Mouse (Mus musculus) left cerebral cortex, postnatal 14 days (tissue): ENCODE results near the gene Ttpal. TPM values are rescaled to one million over a fixed set of nuclear protein-coding genes. Genes with fewer than 3 reads are reported as not detected.
"Not testable (repeated sequence)": the region's sequence is repeated elsewhere in the genome, so short reads cannot be mapped to it uniquely, and the experiment has no call there.

ENCODE experiments used
- DNase-seq, 2 experiments: peaks; one replicate each; pipeline ENCODE4 v3.0.0; 2021 to 2022; ENCODE audit warnings: low spot score in 2 of 2, mixed read lengths in 1 of 2
- intact Hi-C: fragments of 180-260 bp; cut with DNase I; formaldehyde crosslinking; loops from one replicate; pipeline ENCODE4 v1.15.1; 2025
- total RNA-seq, 2 experiments: library from RNA; stranded (reverse); gene quantifications; 2 replicates each; pipeline ENCODE4 v1.2.3; 2021

Ttpal gene
- total RNA-seq, 2 experiments from 2014 or later = 66.7 to 70.6 TPM

DNA sequence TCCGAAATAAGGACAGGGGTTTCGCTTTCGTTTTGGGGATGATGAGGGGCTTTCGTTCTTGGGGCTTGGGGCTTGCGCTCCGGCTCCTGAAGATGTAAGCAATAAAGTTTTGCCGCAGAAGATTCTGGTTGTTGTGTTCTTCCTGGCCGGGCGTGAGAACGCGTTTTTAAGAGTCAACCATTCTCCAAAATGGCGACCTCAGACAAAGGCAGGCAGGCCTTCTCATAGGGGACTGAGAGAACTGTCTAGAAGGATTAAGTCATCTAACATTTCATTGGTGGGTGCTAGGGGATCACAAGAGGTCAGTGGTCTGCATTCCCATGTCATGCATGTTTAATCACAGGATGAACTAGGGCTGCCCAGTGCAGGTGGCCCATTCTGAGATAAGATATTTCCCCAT is 53.6 kb downstream of the Ttpal start:
- DNase-seq = not testable (repeated sequence)
- intact Hi-C loops = loop anchor here (5.0 kb wide), 1 partner anchor 42 kb away; no protein-coding TSS in a partner anchor

DNA sequence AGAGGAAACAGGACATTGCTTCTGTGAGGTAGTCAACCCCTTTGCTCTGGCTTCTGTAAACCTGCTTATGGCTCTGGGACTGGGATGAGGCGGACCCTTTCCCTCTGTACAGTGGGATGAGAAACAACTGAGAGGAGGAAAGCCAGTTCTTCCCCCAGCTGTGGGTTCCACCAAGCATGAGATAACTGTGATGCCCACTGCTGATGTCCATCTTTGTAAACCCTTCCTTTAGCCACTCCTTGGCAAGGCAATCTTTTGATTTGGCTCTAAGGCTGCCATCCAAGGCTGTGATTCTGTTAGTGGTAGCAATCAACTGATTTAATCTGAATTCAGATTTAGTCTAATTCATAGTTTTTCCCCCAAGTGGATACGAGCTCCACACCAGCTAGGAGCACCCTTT is 55.4 kb downstream of the Ttpal start:
- intact Hi-C loops = loop anchor here (5.0 kb wide), 1 partner anchor 40 kb away; no protein-coding TSS in a partner anchor

DNA sequence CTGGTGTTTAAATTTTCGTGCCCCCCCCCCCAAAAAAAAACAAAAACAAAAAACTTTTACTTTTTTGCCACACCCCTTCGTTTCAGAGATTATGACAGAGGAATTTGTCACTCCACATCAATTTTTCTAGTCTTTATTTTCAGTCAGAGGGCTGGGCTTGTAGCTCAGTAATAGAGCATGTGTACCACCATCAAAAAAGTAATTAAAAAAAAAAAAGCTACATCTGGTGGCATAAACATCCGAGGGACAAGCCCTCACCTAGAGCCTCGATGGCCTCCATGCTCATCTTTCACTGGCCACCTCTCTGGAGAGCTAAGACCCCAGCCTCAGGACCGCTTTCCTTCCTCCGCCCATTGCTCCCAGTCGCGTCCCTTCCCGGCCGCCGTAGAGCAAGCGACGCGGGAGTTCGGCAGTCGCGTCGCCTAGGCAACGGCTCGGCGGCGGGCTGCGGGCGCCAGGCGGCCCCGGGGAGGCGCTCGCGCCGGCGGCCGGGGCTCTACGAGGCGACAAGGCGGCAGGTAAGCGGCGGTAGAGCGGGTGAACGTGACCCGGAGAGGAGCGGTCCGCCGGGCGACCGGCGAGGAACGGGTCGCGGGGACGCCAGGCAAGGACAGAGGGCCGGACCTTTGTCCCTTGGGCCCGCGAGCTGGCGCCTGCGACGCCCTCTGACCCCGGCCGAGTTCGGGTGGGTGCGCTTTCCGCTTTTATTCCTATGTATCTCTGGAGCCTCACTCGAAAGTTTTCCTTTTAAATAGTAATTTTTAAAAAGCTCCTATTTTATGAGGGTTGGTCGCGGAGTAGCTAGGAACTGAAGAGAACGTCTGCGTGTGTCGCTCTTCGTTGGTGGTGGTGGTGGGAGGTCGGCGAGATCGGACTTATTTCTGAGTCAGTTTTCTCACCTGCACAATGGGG is 56.1 kb downstream of the Ttpal start, which contains the start of gene Pkig:
Pkig (plus strand) TSS at position 412 of the 912 bp plus-strand sequence.
- peak; percentile 74 to 88 for DNase-seq
- intact Hi-C loops = loop anchor here (2.0 to 5.0 kb wide), 2 partner anchors 39 to 61 kb away; no protein-coding TSS in a partner anchor

More for the DNA sequence above, 55.4 kb downstream of the Ttpal start:
- no peak for DNase-seq

DNA sequence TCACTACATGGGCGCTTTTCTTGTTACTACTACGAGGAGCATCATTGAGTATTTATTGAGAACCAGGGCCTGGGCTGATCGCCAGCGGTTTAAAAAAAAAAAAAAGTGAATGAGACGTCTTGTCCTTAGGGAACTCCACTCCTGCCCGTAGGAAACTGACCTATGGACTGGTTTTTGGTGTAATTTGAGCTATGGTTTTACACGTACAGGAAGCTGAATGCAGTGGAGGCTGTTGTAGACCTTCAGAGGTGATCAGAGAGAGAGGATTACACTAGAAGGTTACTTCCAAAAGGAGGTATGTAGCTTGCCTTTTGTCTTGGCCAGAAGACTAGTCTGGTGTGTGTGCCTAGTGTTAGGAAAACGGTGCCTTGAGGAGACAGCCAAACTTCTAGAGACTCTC is 56.8 kb downstream of the Ttpal start:
- intact Hi-C loops = loop anchor here (2.0 to 5.0 kb wide), 2 partner anchors 38 to 60 kb away; no protein-coding TSS in a partner anchor
- no peak for DNase-seq

DNA sequence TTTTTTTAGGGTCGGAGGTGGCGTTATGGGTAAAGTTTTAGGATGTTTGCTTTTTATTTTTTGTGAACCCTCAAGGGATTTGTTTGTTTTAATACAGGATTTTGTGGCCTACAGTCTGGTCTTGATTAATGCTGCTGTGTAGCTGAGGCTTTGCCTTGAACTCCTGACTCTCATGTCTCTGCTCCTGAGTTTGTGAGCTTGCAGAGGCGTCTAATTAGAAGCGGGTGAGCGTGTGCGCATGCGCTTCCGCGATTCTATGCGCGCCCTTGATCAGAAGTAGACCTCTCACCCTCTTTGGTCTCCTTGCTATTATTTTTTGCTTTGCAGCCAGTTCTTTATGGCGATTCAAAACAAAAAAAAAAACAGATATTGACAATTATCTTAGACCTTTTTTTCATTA is 57.3 kb downstream of the Ttpal start:
- intact Hi-C loops = loop anchor here (2.0 to 5.0 kb wide), 2 partner anchors 38 to 59 kb away; no protein-coding TSS in a partner anchor
- DNase-seq = no peak

DNA sequence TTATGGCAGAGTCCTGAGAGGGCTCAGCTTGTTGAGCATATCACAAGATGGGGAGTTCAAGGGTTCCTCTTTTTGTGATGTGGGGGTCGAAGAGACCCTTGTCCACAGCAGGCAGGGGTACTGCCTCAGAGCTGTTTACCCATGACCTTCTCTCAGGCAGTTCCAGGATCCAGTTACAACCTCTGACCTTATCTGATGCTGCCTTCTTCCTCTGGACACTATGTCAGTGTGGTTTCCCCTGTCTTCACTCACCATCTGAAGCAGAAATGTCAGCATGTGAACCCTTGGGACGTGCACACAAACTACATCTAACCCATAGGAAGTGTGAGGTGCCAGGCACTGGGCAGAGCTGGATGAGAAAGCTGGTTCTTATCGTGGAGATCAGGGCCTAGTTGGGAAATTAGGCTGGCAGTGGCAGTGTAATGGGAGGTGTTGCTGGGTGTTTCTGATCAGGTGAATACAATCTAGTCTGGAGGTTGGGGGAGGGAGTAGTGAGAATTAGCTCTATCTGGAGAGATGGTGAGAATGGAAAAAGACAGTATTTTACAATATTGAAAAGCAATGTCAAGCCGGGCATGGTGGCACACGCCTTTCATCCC is 58.1 kb downstream of the Ttpal start:
- intact Hi-C loops = no loop called here
- no peak for DNase-seq

DNA sequence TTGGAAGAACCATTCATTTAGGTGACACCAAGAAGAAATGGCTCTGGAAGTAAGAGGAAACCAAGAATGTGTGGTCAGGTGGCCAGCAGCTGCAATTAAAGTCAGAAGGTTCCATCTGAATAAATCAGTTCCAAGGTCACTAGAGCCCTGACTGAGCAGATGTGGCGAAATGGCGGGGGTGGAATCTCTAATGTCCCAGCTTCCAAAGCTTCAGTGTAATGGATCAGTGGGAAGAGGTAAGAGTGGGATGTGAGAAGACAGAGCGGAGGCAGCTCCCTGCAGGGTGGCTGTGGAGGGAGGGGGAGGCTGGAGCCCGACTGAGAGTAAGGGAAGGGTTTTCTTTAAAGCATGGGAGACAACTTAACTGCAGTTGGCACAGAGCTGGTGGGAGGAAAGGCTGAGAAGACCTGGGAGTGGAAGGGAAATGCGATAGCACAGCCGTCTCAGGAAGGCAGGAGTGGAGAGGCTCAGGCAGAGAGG is 59.3 kb downstream of the Ttpal start:
- intact Hi-C loops = no loop called here
- DNase-seq = peak; percentile 59 to 66

DNA sequence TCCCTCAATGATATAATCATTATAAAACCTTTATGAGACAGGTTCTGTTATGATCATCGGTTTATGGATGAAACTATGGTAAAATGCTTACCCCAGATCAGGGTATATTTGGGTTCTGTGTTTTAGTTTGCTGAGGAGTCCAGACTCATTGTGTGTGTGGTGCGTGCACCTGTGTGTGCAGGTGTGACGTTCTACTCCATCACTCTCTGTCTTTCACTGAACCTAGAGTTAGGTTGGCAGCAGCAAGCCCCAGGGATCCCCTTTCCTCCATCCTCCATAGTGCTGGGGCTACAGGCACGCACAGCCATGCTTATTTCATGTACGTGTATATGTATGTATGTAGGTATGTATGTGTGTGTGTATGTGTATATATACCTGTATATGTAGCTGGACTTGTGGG is 60.0 kb downstream of the Ttpal start:
- intact Hi-C loops = no loop called here
- DNase-seq = no peak

DNA sequence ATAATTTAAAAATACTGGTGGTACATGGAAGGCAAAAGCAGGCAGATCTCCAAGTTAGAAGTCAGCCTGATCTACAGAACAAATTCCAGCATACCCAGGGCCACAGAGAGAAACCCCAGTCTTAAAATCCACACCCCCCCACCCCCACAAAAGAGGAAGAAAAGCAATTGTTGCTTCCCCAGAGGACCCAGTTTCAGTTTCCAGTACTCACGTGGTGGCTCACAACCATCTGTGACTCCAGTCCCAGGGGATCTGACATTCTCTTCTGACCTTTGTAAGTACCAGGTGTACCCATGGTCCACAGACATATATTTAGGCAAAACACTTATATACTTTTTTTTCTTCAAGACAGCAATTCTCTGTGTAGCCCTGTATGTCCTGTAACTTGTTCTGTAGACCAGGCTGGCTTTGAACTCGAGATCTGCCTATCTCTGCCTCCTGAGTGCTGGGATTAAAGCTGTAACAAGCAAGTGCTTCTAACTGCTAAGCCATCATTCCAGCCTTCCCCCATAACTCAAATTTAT is 60.6 kb downstream of the Ttpal start:
- DNase-seq = no peak
- intact Hi-C loops = no loop called here

DNA sequence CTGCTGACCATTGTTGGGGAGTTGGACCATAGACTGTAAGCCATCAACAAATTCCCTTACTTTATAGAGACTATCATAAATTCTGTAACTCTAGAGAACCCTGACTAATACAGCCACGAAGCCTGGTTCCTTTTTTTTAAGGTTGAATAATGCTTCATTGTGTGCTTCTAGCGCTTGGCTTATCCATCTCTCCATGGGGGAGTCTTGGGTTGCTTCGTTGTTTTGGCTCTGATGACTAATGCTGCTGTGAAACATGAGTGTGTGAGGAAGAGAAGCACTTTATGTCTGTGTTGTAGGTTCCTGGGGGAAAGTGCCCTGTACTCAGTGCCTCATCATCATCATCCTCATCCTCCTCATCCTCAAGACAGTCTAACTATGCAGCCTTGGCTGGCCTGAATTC is 61.8 kb downstream of the Ttpal start:
- intact Hi-C loops = no loop called here
- no peak for DNase-seq

DNA sequence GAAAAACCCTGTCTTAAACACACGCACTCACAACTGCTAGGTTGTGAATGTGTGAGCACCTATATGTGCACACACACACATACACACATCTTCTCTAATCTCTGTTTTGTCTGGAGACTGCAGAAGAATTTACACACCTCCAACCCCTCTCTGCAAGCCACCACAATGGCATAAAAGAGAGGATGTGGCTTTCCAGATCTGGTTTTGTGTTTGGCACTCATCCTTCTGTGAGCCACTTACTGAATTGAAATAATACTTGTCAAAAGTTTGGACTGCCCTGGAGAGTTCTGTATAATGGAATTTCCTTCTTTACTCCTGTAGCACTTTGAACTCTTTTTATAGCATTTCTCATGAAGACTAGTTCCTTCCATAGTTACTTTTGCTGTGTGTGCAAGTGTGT is 64.9 kb downstream of the Ttpal start:
- no peak for DNase-seq
- intact Hi-C loops = no loop called here

Other genes with a start within 250 kb of the Ttpal start
- gene Jph2, start 204.3 kb upstream of the Ttpal start, total RNA-seq = under 1 TPM; 0.51 to 0.72 TPM
- 10 to 100 TPM; 20.5 to 21.4 TPM for gene Oser1, start 177.6 kb upstream of the Ttpal start, total RNA-seq
- 10 to 100 TPM; 83.4 to 91.7 TPM for gene Gdap1l1, start 163.8 kb upstream of the Ttpal start, total RNA-seq
- gene Fitm2, start 129.7 kb upstream of the Ttpal start, total RNA-seq = 10 to 100 TPM; 18.8 to 18.9 TPM
- gene R3hdml, start 110.0 kb upstream of the Ttpal start, total RNA-seq = not detected
- not detected for gene Hnf4a, start 95.5 kb upstream of the Ttpal start, total RNA-seq
- gene Serinc3, start 42.8 kb downstream of the Ttpal start, total RNA-seq = 100 to 1,000 TPM; 221 to 248 TPM
- 100 to 1,000 TPM; 101 to 114 TPM for gene Pkig, start 56.1 kb downstream of the Ttpal start, total RNA-seq
- gene Ada, start 147.9 kb downstream of the Ttpal start, total RNA-seq = 1 to 10 TPM in 1 of 2 experiments, under 1 TPM in 1; 0.94 to 2.0 TPM
- gene Ccn5, start 218.5 kb downstream of the Ttpal start, total RNA-seq = under 1 TPM in 1 of 2 experiments, not detected in 1; 0.25 TPM